Mouse (Mus musculus) heart, embryonic 16.5 days (tissue): ENCODE results near the gene Zmynd8. TPM values are rescaled to one million over a fixed set of nuclear protein-coding genes. Genes with fewer than 3 reads are reported as not detected.

Experiments used
- ATAC-seq: fragments of 200-750 bp; cut with Nextera tagmentation; replicated peaks from 2 replicates; pipeline ENCODE4 v1.8.0; 2017; ENCODE audit warnings: moderate number of reproducible peaks; ENCODE audit not compliant: insufficient read depth, low FRiP score; ENCODE audit errors: extremely low read depth
- H3K27ac ChIP-seq: fragments of 300-500 bp; sonication (generic); 2 replicates; pipeline ENCODE4 v1.5.1; 2014; ENCODE audit warnings: mild to moderate bottlenecking, low read length, control low read depth, moderate library complexity
- H3K27me3 ChIP-seq: fragments of 300-500 bp; sonication (generic); 2 replicates; pipeline ENCODE4 v1.6.1; 2014; ENCODE audit warnings: low read length, mixed read lengths; ENCODE audit not compliant: control insufficient read depth, insufficient read depth
- H3K36me3 ChIP-seq: fragments of 300-500 bp; sonication (generic); 2 replicates; pipeline ENCODE4 v1.6.1; 2014; ENCODE audit not compliant: control insufficient read depth, insufficient read depth
- H3K4me1 ChIP-seq: fragments of 300-500 bp; sonication (generic); 2 replicates; pipeline ENCODE4 v1.6.1; 2014; ENCODE audit warnings: low read length, mixed read lengths; ENCODE audit not compliant: control insufficient read depth, insufficient read depth
- H3K4me2 ChIP-seq: fragments of 300-500 bp; sonication (generic); 2 replicates; pipeline ENCODE4 v1.6.1; 2014; ENCODE audit warnings: low read depth, mild to moderate bottlenecking, control low read depth, low read length
- H3K4me3 ChIP-seq: fragments of 300-500 bp; sonication (generic); 2 replicates; pipeline ENCODE4 v1.5.1; 2014; ENCODE audit warnings: mild to moderate bottlenecking, control low read depth, low read length
- H3K9ac ChIP-seq: fragments of 300-500 bp; sonication (generic); 2 replicates; pipeline ENCODE4 v1.6.1; 2014; ENCODE audit warnings: low read length, control low read depth
- H3K9me3 ChIP-seq: fragments of 300-500 bp; sonication (generic); replicated peaks from 2 replicates; pipeline ENCODE4 v1.6.1; 2016; ENCODE audit warnings: low read length; ENCODE audit not compliant: control insufficient read depth
- WGBS: fragments of 180-500 bp; shearing (Covaris S2); extraction: QIAGEN DNeasy Blood & Tissue Kit; methylation state at CpG from one replicate; pipeline ENCODE4 v1.1.7; 2014; 5-methylcytosine and 5-hydroxymethylcytosine counted together
- polyA plus RNA-seq: library from polyadenylated mRNA; unstranded; fragments of >200 nt; fragmentation: Nextera tagmentation; extraction: Ambion mirVana; gene quantifications from 2 replicates; pipeline ENCODE4 v1.2.1, GENCODE M21; 2015

Gene Zmynd8
- polyA plus RNA-seq, 1 experiment from 2014 or later, result 36.0 TPM

- H3K27me3 ChIP-seq, result no peaks in the 10 kb centered on the region
- no peak overlapping the region for H3K4me3 ChIP-seq
- WGBS, result 21% methylated on average over 11 of the region's 11 CpGs
- peak; percentile 80 for ATAC-seq
- peaks cover 62% of the 10 kb centered on the region for H3K36me3 ChIP-seq
- peak overlapping the region; percentile 79 for H3K27ac ChIP-seq
- H3K4me1 ChIP-seq, result peaks cover 15% of the 10 kb centered on the region
- H3K9ac ChIP-seq, result no peak overlapping the region
- H3K4me2 ChIP-seq, result no peak overlapping the region
- no peaks in the 10 kb centered on the region for H3K9me3 ChIP-seq
Observed at GRCm38 (mm10) chr2:165788005-165788404, 110.8 kb downstream of the Zmynd8 start.

DNA sequence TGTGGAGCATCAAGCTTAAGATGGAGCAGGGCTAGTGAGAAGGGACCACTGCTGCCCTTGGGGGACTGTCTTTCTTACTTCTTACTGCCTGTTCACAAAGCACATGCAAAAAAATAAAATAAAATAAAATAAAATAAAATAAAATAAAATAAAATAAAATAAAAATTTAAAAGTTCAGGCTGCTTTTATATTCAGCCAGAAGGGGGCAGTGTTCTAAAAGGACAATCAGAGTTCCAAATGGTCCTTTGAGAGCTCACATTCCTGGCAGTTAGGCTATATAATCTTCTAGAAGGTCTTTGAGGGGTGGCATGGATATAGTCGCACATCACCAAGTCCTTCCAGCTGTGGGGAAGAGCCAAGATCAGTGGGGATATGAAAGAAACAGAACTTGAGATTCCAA lies 112.3 kb downstream of the Zmynd8 start:
- Histone ChIP-seq H3K4me1 (peaks cover 11% of the 10 kb centered on the region), H3K4me3 (no peak overlapping the region), H3K9ac (no peak overlapping the region), H3K27ac (no peak overlapping the region), H3K9me3 (no peaks in the 10 kb centered on the region), H3K36me3 (peaks cover 53% of the 10 kb centered on the region), H3K4me2 (no peak overlapping the region), H3K27me3 (no peaks in the 10 kb centered on the region)
- WGBS, result 70% methylated on average over 1 of the region's 1 CpGs
- no peak for ATAC-seq

DNA sequence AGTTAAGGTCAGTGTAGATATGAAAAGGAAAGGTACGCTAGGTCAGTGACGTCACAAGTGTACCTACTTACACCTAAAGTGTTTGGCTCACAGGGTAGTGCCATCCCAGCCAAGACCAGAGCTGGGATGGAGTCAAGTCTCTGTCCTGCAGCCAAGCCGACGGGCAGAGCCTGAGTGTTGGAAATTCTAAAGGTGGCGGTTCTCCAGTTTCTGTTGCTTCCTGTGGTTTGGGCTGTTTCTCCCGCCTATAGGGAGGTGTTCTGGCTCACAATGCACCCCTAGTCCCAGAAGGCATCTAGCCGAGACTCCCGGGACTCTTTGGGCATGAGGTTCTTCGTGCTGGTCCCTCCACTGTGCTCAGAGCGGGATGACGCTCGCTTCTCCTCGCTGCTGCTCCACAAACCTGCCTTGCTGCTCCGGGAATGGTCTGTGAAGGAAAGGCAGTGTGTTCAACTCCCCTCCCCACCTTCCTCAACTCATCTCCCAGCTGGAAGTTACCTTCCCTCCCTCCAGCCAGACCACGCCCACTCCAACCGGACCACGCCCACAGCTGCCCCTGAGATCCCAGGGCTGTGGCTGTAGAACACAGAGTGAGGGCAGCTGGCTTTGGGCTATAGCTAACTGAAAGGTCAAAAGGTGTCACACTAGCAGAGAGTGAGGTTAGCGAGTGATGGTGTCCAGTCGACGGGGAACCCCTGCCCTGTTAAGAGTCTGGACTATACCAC lies 113.3 kb downstream of the Zmynd8 start:
- peaks cover 11% of the 10 kb centered on the region for H3K4me1 ChIP-seq
- no peak overlapping the region for H3K9ac ChIP-seq
- WGBS, result 86% methylated on average over 20 of the region's 20 CpGs
- H3K4me3 ChIP-seq, result no peak overlapping the region
- no peaks in the 10 kb centered on the region for H3K27me3 ChIP-seq
- H3K4me2 ChIP-seq, result no peak overlapping the region
- no peak for ATAC-seq
- H3K9me3 ChIP-seq, result no peaks in the 10 kb centered on the region
- peaks cover 46% of the 10 kb centered on the region for H3K36me3 ChIP-seq
- H3K27ac ChIP-seq, result no peak overlapping the region

DNA sequence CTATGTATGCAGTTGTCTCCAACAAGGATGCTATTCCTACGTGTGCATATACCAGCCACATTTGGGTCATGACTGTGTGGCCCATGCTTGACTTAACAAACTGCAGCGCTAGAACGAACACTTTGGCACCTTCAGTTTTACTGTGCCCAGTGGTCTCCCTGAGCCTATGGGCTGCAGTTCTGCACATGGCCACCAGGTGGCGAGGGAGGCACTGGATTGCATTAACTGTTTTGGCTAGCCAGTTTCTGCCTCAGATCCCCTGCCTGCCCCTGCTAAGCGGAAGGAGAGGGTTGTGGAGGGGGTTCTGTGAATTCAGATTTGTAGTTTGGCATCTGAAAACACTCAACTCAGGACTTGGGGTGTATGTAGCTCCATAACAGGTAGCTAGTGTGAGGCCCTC lies 116.5 kb downstream of the Zmynd8 start:
- H3K36me3 ChIP-seq, result peaks cover 32% of the 10 kb centered on the region
- H3K9ac ChIP-seq, result no peak overlapping the region
- 27% methylated on average over 5 of the region's 5 CpGs for WGBS
- H3K9me3 ChIP-seq, result no peaks in the 10 kb centered on the region
- no peak overlapping the region for H3K27ac ChIP-seq
- H3K4me3 ChIP-seq, result no peak overlapping the region
- ATAC-seq, result no peak
- no peaks in the 10 kb centered on the region for H3K27me3 ChIP-seq
- H3K4me1 ChIP-seq, result peaks cover 5% of the 10 kb centered on the region
- H3K4me2 ChIP-seq, result no peak overlapping the region

DNA sequence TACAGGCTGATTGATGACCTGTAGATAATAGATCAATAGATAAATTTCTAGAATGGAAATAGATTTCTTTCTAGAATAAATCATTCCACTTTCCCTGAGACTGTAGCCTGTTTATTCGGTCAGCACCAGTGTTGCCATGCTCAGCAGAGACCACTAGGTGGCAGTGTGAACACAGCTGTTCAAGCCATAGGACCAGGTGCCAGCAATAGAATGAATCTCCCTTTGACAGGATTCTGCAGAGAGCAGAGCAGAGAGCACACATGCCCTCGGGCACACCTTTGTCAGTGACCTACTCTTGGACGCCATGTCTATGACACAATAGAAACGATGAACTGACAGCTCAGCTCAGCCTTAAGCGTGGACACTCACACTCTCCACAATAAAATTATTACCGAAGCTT lies 119.9 kb downstream of the Zmynd8 start:
- Histone ChIP-seq H3K27ac (no peak overlapping the region), H3K4me2 (no peak overlapping the region), H3K4me3 (no peak overlapping the region), H3K27me3 (no peaks in the 10 kb centered on the region), H3K9ac (no peak overlapping the region), H3K9me3 (no peaks in the 10 kb centered on the region), H3K36me3 (peaks cover 6% of the 10 kb centered on the region; the same call in 1 of the 2 replicates), H3K4me1 (peaks cover 2% of the 10 kb centered on the region)
- peak; percentile 25; the same call in 1 of the 2 replicates for ATAC-seq
- WGBS, result 25% methylated on average over 6 of the region's 6 CpGs

GRCm38 (mm10) chr2:165769375-165769948 lies 129.4 kb downstream of the Zmynd8 start:
- 54% methylated on average over 10 of the region's 10 CpGs for whole genome bisulfite sequencing
- no peaks in the 10 kb centered on the region for H3K36me3 ChIP-seq
- H3K9ac ChIP-seq, result no peak overlapping the region
- H3K27ac ChIP-seq, result no peak overlapping the region
- no peaks in the 10 kb centered on the region for H3K4me1 ChIP-seq
- no peak overlapping the region for H3K4me2 ChIP-seq
- no peak for ATAC-seq
- H3K9me3 ChIP-seq, result no peaks in the 10 kb centered on the region
- H3K27me3 ChIP-seq, result no peaks in the 10 kb centered on the region
- no peak overlapping the region for H3K4me3 ChIP-seq

- H3K4me3 ChIP-seq, result no peak overlapping the region
- H3K36me3 ChIP-seq, result no peaks in the 10 kb centered on the region
- no peaks in the 10 kb centered on the region for H3K9me3 ChIP-seq
- H3K9ac ChIP-seq, result no peak overlapping the region
- no peaks in the 10 kb centered on the region for H3K4me1 ChIP-seq
- H3K27me3 ChIP-seq, result no peaks in the 10 kb centered on the region
- H3K4me2 ChIP-seq, result no peak overlapping the region
- WGBS, result 43% methylated on average over 9 of the region's 11 CpGs
- no peak for ATAC-seq
- H3K27ac ChIP-seq, result no peak overlapping the region
Observed at GRCm38 (mm10) chr2:165768805-165769358, 129.9 kb downstream of the Zmynd8 start.

DNA sequence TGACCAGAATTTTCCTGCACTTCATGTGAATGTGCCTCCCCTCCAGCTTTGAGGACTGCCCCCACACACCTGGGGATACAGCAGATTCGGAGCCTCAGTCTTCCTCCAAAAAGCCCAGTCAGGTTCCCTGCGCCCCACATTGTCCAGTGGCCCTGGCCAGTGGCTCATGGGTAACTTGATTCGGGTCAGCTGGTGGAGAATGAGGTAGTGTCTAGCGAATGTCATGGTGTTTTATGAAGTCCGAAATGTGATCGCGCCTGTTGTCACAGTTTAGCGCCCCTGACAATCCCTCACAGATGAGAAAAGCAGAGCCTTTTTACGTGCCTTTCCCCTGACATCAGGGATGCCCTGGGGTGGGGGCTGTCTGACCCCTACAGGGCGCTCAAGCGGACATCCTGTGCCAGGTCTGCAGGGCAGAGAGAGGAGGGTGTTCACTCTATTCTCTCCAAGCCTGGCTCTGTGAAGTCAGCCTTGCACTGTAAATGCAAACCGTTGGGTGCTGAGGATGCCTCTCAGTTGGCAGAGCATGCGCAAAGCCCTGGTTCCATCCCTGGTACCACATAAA lies 139.3 kb downstream of the Zmynd8 start:
- H3K4me2 ChIP-seq, result no peak overlapping the region
- ATAC-seq, result no peak
- H3K4me3 ChIP-seq, result no peak overlapping the region
- H3K36me3 ChIP-seq, result no peaks in the 10 kb centered on the region
- peaks cover 4% of the 10 kb centered on the region for H3K4me1 ChIP-seq
- no peak overlapping the region for H3K9ac ChIP-seq
- H3K9me3 ChIP-seq, result no peaks in the 10 kb centered on the region
- WGBS, result 86% methylated on average over 13 of the region's 13 CpGs
- H3K27ac ChIP-seq, result no peak overlapping the region
- H3K27me3 ChIP-seq, result no peaks in the 10 kb centered on the region

GRCm38 (mm10) chr2:165758534-165758933 lies 140.3 kb downstream of the Zmynd8 start:
- Histone ChIP-seq H3K4me2 (no peak overlapping the region), H3K9me3 (no peaks in the 10 kb centered on the region), H3K4me1 (peaks cover 4% of the 10 kb centered on the region), H3K36me3 (no peaks in the 10 kb centered on the region), H3K27ac (no peak overlapping the region), H3K9ac (no peak overlapping the region), H3K27me3 (no peaks in the 10 kb centered on the region), H3K4me3 (no peak overlapping the region)
- no peak for ATAC-seq
- WGBS, result 17% methylated on average over 5 of the region's 5 CpGs
